Mouse (Mus musculus) left cerebral cortex, adult 2 months (tissue): ENCODE measurements around the gene Hoxa9. TPM values are rescaled to one million over a fixed set of nuclear protein-coding genes. Genes with fewer than 3 reads are reported as not detected.

Experiments
- DNase-seq, 2 experiments: peaks; one replicate each; pipeline ENCODE4 v3.0.0; 2021 to 2022; ENCODE audit warnings: low spot score in 2 of 2, mixed read lengths in 1 of 2; ENCODE audit errors: extremely low spot score in 1 of 2
- H3K27ac ChIP-seq: fragments of 200-600 bp; 2 replicates; pipeline ENCODE4 v1.8.1; 2022
- H3K4me3 ChIP-seq: fragments of 200-600 bp; 2 replicates; pipeline ENCODE4 v1.8.1; 2022
- CTCF ChIP-seq: fragments of 200-600 bp; IDR thresholded peaks from 2 replicates; pipeline ENCODE4 v1.8.1; 2022; ENCODE audit warnings: antibody characterized with exemption, mild to moderate bottlenecking, moderate library complexity
- intact Hi-C: fragments of 180-260 bp; cut with DNase I; formaldehyde crosslinking; loops from one replicate; pipeline ENCODE4 v1.15.1; 2025
- total RNA-seq, 2 experiments: library from RNA; stranded (reverse); gene quantifications; 2 replicates each; pipeline ENCODE4 v1.2.3; 2021

The Hoxa9 gene
- total RNA-seq, 2 experiments from 2014 or later, result not detected

GRCm38 (mm10) chr6:52246916-52247315 lies 16.0 kb upstream of the Hoxa9 start:
- Histone ChIP-seq H3K27ac (no peak overlapping the region), H3K4me3 (no peak overlapping the region)
- TF ChIP-seq CTCF, result no peak
- intact Hi-C loops, result no loop called here
- DNase-seq, result no peak

GRCm38 (mm10) chr6:52246403-52246803 lies 15.5 kb upstream of the Hoxa9 start:
- no peak overlapping the region for H3K27ac ChIP-seq
- intact Hi-C loops, result no loop called here
- TF ChIP-seq CTCF, result no peak
- no peak for DNase-seq
- no peak overlapping the region for H3K4me3 ChIP-seq

- Histone ChIP-seq H3K27ac (no peak within 1 kb of the TSS), H3K4me3 (no peak within 1 kb of the TSS)
- intact Hi-C loops, result no loop called here
- no peak for TF ChIP-seq CTCF
- DNase-seq, result no peak
Observed at GRCm38 (mm10) chr6:52245757-52246142, 14.9 kb upstream of the Hoxa9 start, which contains the start of gene Hoxa11. Gene Hoxa11 (minus strand): TSS chr6:52245810.

GRCm38 (mm10) chr6:52245040-52245756 lies 14.3 kb upstream of the Hoxa9 start:
- no peak for TF ChIP-seq CTCF
- Histone ChIP-seq H3K4me3 (no peak overlapping the region), H3K27ac (no peak overlapping the region)
- DNase-seq, result no peak
- intact Hi-C loops, result no loop called here

- TF ChIP-seq CTCF, result no peak
- intact Hi-C loops, result no loop called here
- DNase-seq, result no peak
- H3K27ac ChIP-seq, result no peak overlapping the region
- no peak overlapping the region for H3K4me3 ChIP-seq
Observed at GRCm38 (mm10) chr6:52244471-52245039, 13.7 kb upstream of the Hoxa9 start.

GRCm38 (mm10) chr6:52243681-52244121 lies 12.8 kb upstream of the Hoxa9 start:
- H3K4me3 ChIP-seq, result no peak overlapping the region
- DNase-seq, result no peak
- H3K27ac ChIP-seq, result no peak overlapping the region
- TF ChIP-seq CTCF, result no peak
- intact Hi-C loops, result no loop called here

GRCm38 (mm10) chr6:52242801-52243332 lies 12.0 kb upstream of the Hoxa9 start:
- intact Hi-C loops, result no loop called here
- Histone ChIP-seq H3K4me3 (no peak overlapping the region), H3K27ac (no peak overlapping the region)
- DNase-seq, result no peak
- TF ChIP-seq CTCF, result no peak

- intact Hi-C loops, result no loop called here
- H3K27ac ChIP-seq, result no peak overlapping the region
- TF ChIP-seq CTCF, result no peak
- DNase-seq, result no peak
- H3K4me3 ChIP-seq, result no peak overlapping the region
Observed at GRCm38 (mm10) chr6:52241001-52241621, 10.2 kb upstream of the Hoxa9 start.

GRCm38 (mm10) chr6:52240389-52241000 lies 9.6 kb upstream of the Hoxa9 start, which contains the start of gene Hoxa10:
Gene Hoxa10 (minus strand): TSS chr6:52240854.
- peak; percentile 59 for TF ChIP-seq CTCF
- no peak within 1 kb of the TSS for H3K27ac ChIP-seq
- intact Hi-C loops, result no loop called here
- H3K4me3 ChIP-seq, result no peak within 1 kb of the TSS
- no peak for DNase-seq

GRCm38 (mm10) chr6:52239625-52240388 lies 8.9 kb upstream of the Hoxa9 start:
- no peak overlapping the region for H3K4me3 ChIP-seq
- intact Hi-C loops, result no loop called here
- H3K27ac ChIP-seq, result no peak overlapping the region
- DNase-seq, result no peak
- TF ChIP-seq CTCF, result no peak

- no peak overlapping the region for H3K4me3 ChIP-seq
- no peak for DNase-seq
- H3K27ac ChIP-seq, result no peak overlapping the region
- no peak for TF ChIP-seq CTCF
- intact Hi-C loops, result no loop called here
Observed at GRCm38 (mm10) chr6:52238976-52239375, 8.1 kb upstream of the Hoxa9 start.
